Mouse (Mus musculus): ENCODE results near the gene Erfe. TPM values are rescaled to one million over a fixed set of nuclear protein-coding genes. Genes with fewer than 3 reads are reported as not detected.

The Erfe gene
- polyA plus RNA-seq, 1 experiment from 2014 or later, result 0.47 TPM

DNA sequence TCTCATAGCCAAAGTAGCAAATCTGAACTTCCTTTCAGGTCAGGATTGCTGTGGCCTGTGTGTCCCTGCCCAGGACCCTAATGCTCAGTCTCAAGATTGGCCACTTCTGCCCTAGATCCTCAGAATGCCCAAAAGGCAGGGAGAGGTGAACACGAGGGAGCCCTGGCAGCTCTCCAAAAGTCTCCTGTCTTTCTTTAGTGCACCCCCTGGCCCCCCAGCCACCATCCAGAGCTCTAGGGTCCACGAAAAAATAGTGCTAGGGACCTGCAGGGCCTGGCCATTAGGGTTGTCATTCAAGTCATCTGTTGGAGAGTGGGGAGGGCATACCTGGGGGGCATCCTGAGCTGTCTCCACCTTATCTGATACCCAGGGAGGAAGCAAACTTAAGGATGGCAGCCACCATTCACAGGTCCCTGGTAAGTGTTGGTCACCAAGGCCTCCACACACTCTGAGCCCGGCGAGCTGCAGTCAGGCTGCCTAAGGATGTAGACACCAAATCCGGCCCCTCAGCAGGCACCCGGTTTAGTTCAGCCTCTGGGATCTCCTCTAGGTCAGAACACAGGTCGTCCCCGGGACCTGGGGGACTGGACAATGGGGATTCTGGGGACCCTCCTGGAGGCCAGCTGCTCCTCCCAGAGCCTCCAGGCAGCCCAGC, 45.5 kb downstream of the Erfe start:
- no peak for ATAC-seq
- H3K4me1 ChIP-seq (ENCODE audit: insufficient read depth, low read depth, low read length), result peaks cover 20% of the 10 kb centered on the region; the same call in 1 of the 2 replicates
- H3K9ac ChIP-seq (replicated peaks; ENCODE audit: low read depth), result no peak overlapping the region
- 0 out of 2 replicates have a peak overlapping the region, but pooled peaks have one; percentile 64 for H3K4me3 ChIP-seq (ENCODE audit: low read depth, low read length)
- H3K9me3 ChIP-seq (ENCODE audit: low read length), result no peaks in the 10 kb centered on the region
- H3K27me3 ChIP-seq (replicated peaks; ENCODE audit: insufficient read depth, low read length), result no peaks in the 10 kb centered on the region
- 71% methylated on average over 8 of the region's 8 CpGs for WGBS
- no peak overlapping the region for H3K27ac ChIP-seq (ENCODE audit: low read length)
- no peak for DNase-seq (ENCODE audit: low spot score)
- TF ChIP-seq CTCF (IDR thresholded peaks at IDR 0.05) (no peak), EP300 (IDR thresholded peaks at IDR 0.05) (no peak)
- H3K4me2 ChIP-seq (replicated peaks; ENCODE audit: low read depth, low read length), result peak overlapping the region; percentile 94
- H3K36me3 ChIP-seq (ENCODE audit: insufficient read depth, low read length), result 0 out of 2 replicates have a peak, but pooled peaks cover 5% of the 10 kb centered on the region

- Histone ChIP-seq H3K4me2 (replicated peaks; ENCODE audit: low read depth, low read length) (peak overlapping the region; percentile 94), H3K36me3 (ENCODE audit: insufficient read depth, low read length) (peaks cover 11% of the 10 kb centered on the region; the same call in 1 of the 2 replicates), H3K9me3 (ENCODE audit: low read length) (no peaks in the 10 kb centered on the region), H3K9ac (replicated peaks; ENCODE audit: low read depth) (peak overlapping the region; percentile 63), H3K4me1 (ENCODE audit: insufficient read depth, low read depth, low read length) (peaks cover 20% of the 10 kb centered on the region; the same call in 1 of the 2 replicates), H3K27ac (ENCODE audit: low read length) (peak overlapping the region; percentile 82), H3K27me3 (replicated peaks; ENCODE audit: insufficient read depth, low read length) (no peaks in the 10 kb centered on the region), H3K4me3 (ENCODE audit: low read depth, low read length) (peak overlapping the region; percentile 64)
- ATAC-seq, result peak; percentile 37
- TF ChIP-seq EP300 (IDR thresholded peaks at IDR 0.05) (no peak), CTCF (IDR thresholded peaks at IDR 0.05) (peak; percentile 53)
- peak; percentile 47 for DNase-seq (ENCODE audit: low spot score)
- WGBS, result 5% methylated on average over 55 of the region's 65 CpGs
Observed at GRCm38 (mm10) chr1:91412286-91413029, 46.2 kb downstream of the Erfe start.

- Histone ChIP-seq H3K9ac (replicated peaks; ENCODE audit: low read depth) (peak overlapping the region; percentile 63), H3K4me3 (ENCODE audit: low read depth, low read length) (peak overlapping the region; percentile 64), H3K9me3 (ENCODE audit: low read length) (no peaks in the 10 kb centered on the region), H3K27me3 (replicated peaks; ENCODE audit: insufficient read depth, low read length) (no peaks in the 10 kb centered on the region), H3K4me1 (ENCODE audit: insufficient read depth, low read depth, low read length) (peaks cover 20% of the 10 kb centered on the region; the same call in 1 of the 2 replicates), H3K4me2 (replicated peaks; ENCODE audit: low read depth, low read length) (peak overlapping the region; percentile 94), H3K36me3 (ENCODE audit: insufficient read depth, low read length) (peaks cover 17% of the 10 kb centered on the region; the same call in 1 of the 2 replicates), H3K27ac (ENCODE audit: low read length) (peak overlapping the region; percentile 85)
- under 1% methylated on average over 31 of the region's 34 CpGs for WGBS
- DNase-seq (ENCODE audit: low spot score), result peak; percentile 99
- no peak for TF ChIP-seq CTCF (IDR thresholded peaks at IDR 0.05)
- no peak for TF ChIP-seq EP300 (IDR thresholded peaks at IDR 0.05)
- ATAC-seq, result peak; percentile 98
Observed at GRCm38 (mm10) chr1:91413030-91413506, 46.8 kb downstream of the Erfe start.

GRCm38 (mm10) chr1:91413536-91413897, 47.3 kb downstream of the Erfe start:
- TF ChIP-seq CTCF (IDR thresholded peaks at IDR 0.05) (no peak), EP300 (IDR thresholded peaks at IDR 0.05) (no peak)
- Histone ChIP-seq H3K9ac (replicated peaks; ENCODE audit: low read depth) (peak overlapping the region; percentile 34; the same call in 1 of the 2 replicates), H3K4me3 (ENCODE audit: low read depth, low read length) (peak overlapping the region; percentile 64), H3K27ac (ENCODE audit: low read length) (peak overlapping the region; percentile 85), H3K27me3 (replicated peaks; ENCODE audit: insufficient read depth, low read length) (no peaks in the 10 kb centered on the region), H3K36me3 (ENCODE audit: insufficient read depth, low read length) (peaks cover 19% of the 10 kb centered on the region; the same call in 1 of the 2 replicates), H3K4me2 (replicated peaks; ENCODE audit: low read depth, low read length) (peak overlapping the region; percentile 94), H3K9me3 (ENCODE audit: low read length) (no peaks in the 10 kb centered on the region), H3K4me1 (ENCODE audit: insufficient read depth, low read depth, low read length) (peaks cover 20% of the 10 kb centered on the region; the same call in 1 of the 2 replicates)
- DNase-seq (ENCODE audit: low spot score), result no peak
- no peak for ATAC-seq
- WGBS, result 1% methylated on average over 14 of the region's 14 CpGs

DNA sequence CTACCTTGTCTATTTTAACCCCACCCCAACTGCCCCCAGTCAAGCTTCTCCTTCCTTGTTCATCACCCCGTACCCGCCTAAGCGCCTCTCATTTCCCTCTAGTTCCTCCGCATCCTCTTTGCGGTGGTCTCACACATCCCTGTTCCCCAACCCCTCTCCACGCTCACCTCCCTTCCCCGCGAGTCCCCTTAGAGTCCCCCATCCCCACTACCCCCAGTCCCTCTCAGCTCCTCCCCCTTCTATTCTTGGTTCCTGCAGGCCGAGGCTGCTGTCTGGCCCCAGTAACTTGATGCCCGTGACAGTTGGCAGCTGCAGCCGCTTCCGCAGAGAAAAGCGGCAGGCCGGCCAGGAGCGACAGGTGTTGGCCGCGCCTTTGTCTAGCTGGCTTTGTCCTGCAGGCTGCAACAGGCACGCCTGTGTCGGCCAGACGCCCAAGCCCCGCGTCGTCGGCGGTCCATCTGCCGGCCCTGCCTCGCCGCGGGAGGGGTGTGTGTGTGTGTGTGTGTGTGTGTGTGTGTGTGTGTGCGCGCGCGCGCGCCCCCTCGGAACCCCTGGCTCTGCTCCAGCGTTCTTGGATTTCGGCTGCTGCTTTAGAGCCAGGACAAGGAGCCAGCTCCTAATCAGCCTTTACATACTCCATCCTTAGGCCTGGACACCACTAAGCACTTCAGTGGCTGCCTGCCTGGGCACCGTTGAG, 47.8 kb downstream of the Erfe start, which contains the start of gene Hes6:
TSS of gene Hes6 (minus strand) at position 141 of the 697 bp plus-strand sequence.
- Histone ChIP-seq H3K9me3 (ENCODE audit: low read length) (no peaks in the 10 kb centered on the region), H3K27me3 (replicated peaks; ENCODE audit: insufficient read depth, low read length) (no peaks in the 10 kb centered on the region), H3K4me3 (ENCODE audit: low read depth, low read length) (peak within 1 kb of the TSS; percentile 64), H3K27ac (ENCODE audit: low read length) (peak within 1 kb of the TSS; percentile 85), H3K9ac (replicated peaks; ENCODE audit: low read depth) (peak within 1 kb of the TSS; percentile 63), H3K36me3 (ENCODE audit: insufficient read depth, low read length) (peaks cover 19% of the 10 kb centered on the region; the same call in 1 of the 2 replicates), H3K4me1 (ENCODE audit: insufficient read depth, low read depth, low read length) (peaks cover 20% of the 10 kb centered on the region; the same call in 1 of the 2 replicates), H3K4me2 (replicated peaks; ENCODE audit: low read depth, low read length) (peak within 1 kb of the TSS; percentile 94)
- ATAC-seq, result peak; percentile 17
- under 1% methylated on average over 39 of the region's 39 CpGs for WGBS
- DNase-seq (ENCODE audit: low spot score), result peak; percentile 76
- TF ChIP-seq EP300 (IDR thresholded peaks at IDR 0.05), result no peak
- TF ChIP-seq CTCF (IDR thresholded peaks at IDR 0.05), result no peak

All from lung, postnatal 0 days (tissue).